16 mouse cellular contexts compared by ENCODE assay signal in genomic region chr2:96138570-96138969, GRCm38 (mm10).
"Had no signal": no experiment of that assay in that cellular context is flagged by ENCODE, and none has a peak within 500 bp of the region (broad histone marks: within the 10 kb centered on the region; RNA-seq: fewer than 3 reads in every experiment).

No protein-coding gene starts in this region.

- H3K27ac ChIP-seq: liver, embryonic 12.5 days; liver, embryonic 15.5 days; lung, embryonic 15.5 days; midbrain, embryonic 12.5 days had no signal

- H3K4me1 ChIP-seq: liver, embryonic 12.5 days; liver, embryonic 15.5 days; lung, embryonic 15.5 days; megakaryocyte, embryonic 14.5 days; midbrain, embryonic 12.5 days had no signal

- DNase-seq: kidney, adult 9 months; kidney, postnatal 14 days; kidney, postnatal 4 days; left cerebral cortex, postnatal 4 days; liver; lung, adult 18-20 months; lung, postnatal 10 days; lung, postnatal 36 days; thymus, adult 18-20 months; thymus, postnatal 36 days had no signal

- ATAC-seq: liver, embryonic 12.5 days; midbrain, embryonic 16.5 days had no signal

- H3K36me3 ChIP-seq: liver, embryonic 12.5 days; liver, embryonic 15.5 days; lung, embryonic 15.5 days; midbrain, embryonic 12.5 days had no signal

- H3K9ac ChIP-seq: liver, embryonic 12.5 days; liver, embryonic 15.5 days; lung, embryonic 15.5 days; midbrain, embryonic 12.5 days had no signal

- H3K4me2 ChIP-seq: liver, embryonic 12.5 days; liver, embryonic 15.5 days; lung, embryonic 15.5 days; midbrain, embryonic 12.5 days had no signal

- H3K9me3 ChIP-seq: liver, embryonic 12.5 days; liver, embryonic 15.5 days; lung, embryonic 15.5 days; megakaryocyte, embryonic 14.5 days; midbrain, embryonic 12.5 days had no signal

- H3K4me3 ChIP-seq: liver, embryonic 12.5 days; liver, embryonic 15.5 days; lung, embryonic 15.5 days; megakaryocyte, embryonic 14.5 days; midbrain, embryonic 12.5 days had no signal

- H3K27me3 ChIP-seq: liver, embryonic 12.5 days; liver, embryonic 15.5 days; lung, embryonic 15.5 days; megakaryocyte, embryonic 14.5 days; midbrain, embryonic 12.5 days had no signal
